Mouse (Mus musculus) cerebellum, adult 8-10 months (tissue): ENCODE data around the gene Eif2b1.
"Not testable (repeated sequence)": the region's sequence is repeated elsewhere in the genome, so short reads cannot be mapped to it uniquely, and the experiment has no call there.

Experiments
- DNase-seq: peaks from one replicate; pipeline ENCODE4 v3.0.0; 2022

Gene Eif2b1

GRCm38 (mm10) chr5:124578633-124579317 is at the start of gene Eif2b1, which contains the start of gene Gtf2h3:
Gene Eif2b1 (minus strand): TSS chr5:124579131.
Gene Gtf2h3 (plus strand): TSS chr5:124579140.
- DNase-seq = peak; percentile 88

GRCm38 (mm10) chr5:124624291-124624690 is 45.4 kb upstream of the Eif2b1 start:
- DNase-seq = no peak

GRCm38 (mm10) chr5:124622890-124623289 is 44.0 kb upstream of the Eif2b1 start:
- DNase-seq = no peak

- no peak for DNase-seq
Measured at GRCm38 (mm10) chr5:124621362-124621761, 42.4 kb upstream of the Eif2b1 start.

GRCm38 (mm10) chr5:124618711-124619110 is 39.8 kb upstream of the Eif2b1 start:
- DNase-seq = no peak

GRCm38 (mm10) chr5:124614709-124615108 is 35.8 kb upstream of the Eif2b1 start:
- DNase-seq = no peak

- DNase-seq = no peak
Measured at GRCm38 (mm10) chr5:124610965-124611364, 32.0 kb upstream of the Eif2b1 start.

- DNase-seq = no peak
Measured at GRCm38 (mm10) chr5:124605041-124605622, 26.2 kb upstream of the Eif2b1 start.

GRCm38 (mm10) chr5:124604296-124604695 is 25.4 kb upstream of the Eif2b1 start:
- no peak for DNase-seq

- no peak for DNase-seq
Measured at GRCm38 (mm10) chr5:124602349-124602748, 23.4 kb upstream of the Eif2b1 start.

GRCm38 (mm10) chr5:124599726-124600125 is 20.8 kb upstream of the Eif2b1 start:
- DNase-seq = not testable (repeated sequence)

- peak; percentile 90 for DNase-seq
Measured at GRCm38 (mm10) chr5:124598224-124599174, 19.6 kb upstream of the Eif2b1 start.

GRCm38 (mm10) chr5:124592768-124593167 is 13.8 kb upstream of the Eif2b1 start:
- DNase-seq = no peak

GRCm38 (mm10) chr5:124582515-124582914 is 3.6 kb upstream of the Eif2b1 start:
- no peak for DNase-seq

- DNase-seq = no peak
Measured at GRCm38 (mm10) chr5:124575467-124575866, 3.5 kb downstream of the Eif2b1 start.

- DNase-seq = peak; percentile 50
Measured at GRCm38 (mm10) chr5:124571068-124571467, 7.9 kb downstream of the Eif2b1 start.

- DNase-seq = no peak
Measured at GRCm38 (mm10) chr5:124555145-124555544, 23.8 kb downstream of the Eif2b1 start.

GRCm38 (mm10) chr5:124553607-124554006 is 25.3 kb downstream of the Eif2b1 start:
- no peak for DNase-seq

- peak; percentile 90 for DNase-seq
Measured at GRCm38 (mm10) chr5:124552558-124553307, 26.2 kb downstream of the Eif2b1 start, which contains the start of gene Ddx55. Gene Ddx55 (plus strand): TSS chr5:124552864.

- no peak for DNase-seq
Measured at GRCm38 (mm10) chr5:124552094-124552472, 26.8 kb downstream of the Eif2b1 start.

- DNase-seq = not testable (repeated sequence)
Measured at GRCm38 (mm10) chr5:124551349-124552093, 27.4 kb downstream of the Eif2b1 start.

GRCm38 (mm10) chr5:124550737-124551136 is 28.2 kb downstream of the Eif2b1 start:
- not testable (repeated sequence) for DNase-seq
